Mouse (Mus musculus) kidney, embryonic 15.5 days (tissue): ENCODE measurements at regions not wholly inside any gene's neighbourhood (a gene's known extent, or its start where the extent isn't known, plus 50 kb on each side); places are given as distances from the start of the nearest gene placed in this dataset.

ENCODE experiments used
- ATAC-seq: fragments of 200-750 bp; cut with Nextera tagmentation; replicated peaks from 2 replicates; pipeline ENCODE4 v1.8.0; 2017; ENCODE audit warnings: moderate TSS enrichment; ENCODE audit not compliant: low FRiP score
- H3K27ac ChIP-seq: fragments of 300-500 bp; sonication (generic); 2 replicates; pipeline ENCODE4 v1.5.1; 2015; ENCODE audit warnings: mild to moderate bottlenecking, inconsistent platforms
- H3K27me3 ChIP-seq: fragments of 300-500 bp; sonication (generic); 2 replicates; pipeline ENCODE4 v1.6.1; 2015; ENCODE audit warnings: inconsistent platforms
- H3K36me3 ChIP-seq: fragments of 300-500 bp; sonication (generic); 2 replicates; pipeline ENCODE4 v1.6.1; 2015; ENCODE audit warnings: inconsistent platforms
- H3K4me1 ChIP-seq: fragments of 300-500 bp; sonication (generic); 2 replicates; pipeline ENCODE4 v1.6.1; 2015; ENCODE audit warnings: inconsistent platforms
- H3K4me2 ChIP-seq: fragments of 300-500 bp; sonication (generic); 2 replicates; pipeline ENCODE4 v1.6.1; 2015; ENCODE audit warnings: moderate library complexity, mild to moderate bottlenecking, inconsistent platforms
- H3K4me3 ChIP-seq: fragments of 300-500 bp; sonication (generic); replicated peaks from 2 replicates; pipeline ENCODE4 v1.5.1; 2015; ENCODE audit warnings: mild to moderate bottlenecking, inconsistent platforms
- H3K9ac ChIP-seq: fragments of 300-500 bp; sonication (generic); 2 replicates; pipeline ENCODE4 v1.6.1; 2015; ENCODE audit warnings: mild to moderate bottlenecking, inconsistent platforms
- H3K9me3 ChIP-seq: fragments of 300-500 bp; sonication (generic); replicated peaks from 2 replicates; pipeline ENCODE4 v1.6.1; 2016; ENCODE audit warnings: inconsistent platforms
- WGBS: fragments of 180-500 bp; shearing (Covaris S2); methylation state at CpG from one replicate; pipeline ENCODE4 v1.1.7; 2015; ENCODE audit warnings: mixed read lengths; 5-methylcytosine and 5-hydroxymethylcytosine counted together

- WGBS = 82% methylated on average over 13 of the region's 13 CpGs
- Histone ChIP-seq H3K27ac (no peak overlapping the region), H3K36me3 (no peaks in the 10 kb centered on the region), H3K4me2 (no peak overlapping the region), H3K9me3 (no peaks in the 10 kb centered on the region), H3K27me3 (no peaks in the 10 kb centered on the region), H3K9ac (no peak overlapping the region), H3K4me1 (no peaks in the 10 kb centered on the region), H3K4me3 (no peak overlapping the region)
- ATAC-seq = no peak
These were observed 682.1 kb downstream of the Utrn start for GRCm38 (mm10) chr10:12186918-12187639.

GRCm38 (mm10) chr10:12187669-12188342, 681.4 kb downstream of the Utrn start:
- no peaks in the 10 kb centered on the region for H3K4me1 ChIP-seq
- H3K27ac ChIP-seq = no peak overlapping the region
- H3K36me3 ChIP-seq = no peaks in the 10 kb centered on the region
- H3K9me3 ChIP-seq = no peaks in the 10 kb centered on the region
- no peaks in the 10 kb centered on the region for H3K27me3 ChIP-seq
- no peak overlapping the region for H3K4me3 ChIP-seq
- 78% methylated on average over 8 of the region's 8 CpGs for WGBS
- H3K4me2 ChIP-seq = no peak overlapping the region
- H3K9ac ChIP-seq = no peak overlapping the region
- ATAC-seq = no peak

- ATAC-seq = no peak
- WGBS = 62% methylated on average over 3 of the region's 3 CpGs
- Histone ChIP-seq H3K36me3 (no peaks in the 10 kb centered on the region), H3K4me2 (no peak overlapping the region), H3K4me3 (no peak overlapping the region), H3K9me3 (no peaks in the 10 kb centered on the region), H3K27me3 (no peaks in the 10 kb centered on the region), H3K4me1 (no peaks in the 10 kb centered on the region), H3K27ac (no peak overlapping the region), H3K9ac (no peak overlapping the region)
These were observed 678.7 kb downstream of the Utrn start for GRCm38 (mm10) chr10:12190435-12190834.

GRCm38 (mm10) chr10:12207301-12207700, 661.9 kb downstream of the Utrn start:
- H3K36me3 ChIP-seq = no peaks in the 10 kb centered on the region
- no peak overlapping the region for H3K4me2 ChIP-seq
- no peak overlapping the region for H3K9ac ChIP-seq
- H3K9me3 ChIP-seq = no peaks in the 10 kb centered on the region
- WGBS = 89% methylated on average over 2 of the region's 2 CpGs
- no peak for ATAC-seq
- H3K4me1 ChIP-seq = no peaks in the 10 kb centered on the region
- no peak overlapping the region for H3K4me3 ChIP-seq
- H3K27me3 ChIP-seq = no peaks in the 10 kb centered on the region
- no peak overlapping the region for H3K27ac ChIP-seq

GRCm38 (mm10) chr10:12210181-12210580, 659.0 kb downstream of the Utrn start:
- Histone ChIP-seq H3K4me3 (no peak overlapping the region), H3K4me1 (no peaks in the 10 kb centered on the region), H3K27ac (no peak overlapping the region), H3K9me3 (no peaks in the 10 kb centered on the region), H3K9ac (no peak overlapping the region), H3K36me3 (no peaks in the 10 kb centered on the region), H3K4me2 (no peak overlapping the region), H3K27me3 (no peaks in the 10 kb centered on the region)
- no peak for ATAC-seq
- WGBS = 95% methylated on average over 2 of the region's 2 CpGs

- H3K9me3 ChIP-seq = no peaks in the 10 kb centered on the region
- ATAC-seq = 0 out of 2 replicates have a peak, but pooled peaks have one; percentile 6
These were observed 650.3 kb downstream of the Utrn start for GRCm38 (mm10) chr10:12218879-12219278.

GRCm38 (mm10) chr10:12234141-12234540, 635.0 kb downstream of the Utrn start:
- ATAC-seq = no peak
- Histone ChIP-seq H3K27me3 (no peaks in the 10 kb centered on the region), H3K4me1 (no peaks in the 10 kb centered on the region), H3K27ac (no peak overlapping the region), H3K9ac (no peak overlapping the region), H3K4me3 (no peak overlapping the region), H3K9me3 (no peaks in the 10 kb centered on the region), H3K36me3 (no peaks in the 10 kb centered on the region), H3K4me2 (no peak overlapping the region)
- 75% methylated on average over 1 of the region's 1 CpGs for WGBS

More at GRCm38 (mm10) chr10:12218879-12219278, 650.3 kb downstream of the Utrn start:
- H3K4me2 ChIP-seq = no peak overlapping the region
- H3K4me1 ChIP-seq = no peaks in the 10 kb centered on the region
- no peaks in the 10 kb centered on the region for H3K27me3 ChIP-seq
- no peak overlapping the region for H3K27ac ChIP-seq
- H3K36me3 ChIP-seq = no peaks in the 10 kb centered on the region
- H3K4me3 ChIP-seq = no peak overlapping the region
- H3K9ac ChIP-seq = no peak overlapping the region

- no peak overlapping the region for H3K4me3 ChIP-seq
- 63% methylated on average over 3 of the region's 3 CpGs for WGBS
- H3K4me2 ChIP-seq = no peak overlapping the region
- no peaks in the 10 kb centered on the region for H3K9me3 ChIP-seq
- no peaks in the 10 kb centered on the region for H3K27me3 ChIP-seq
- H3K9ac ChIP-seq = no peak overlapping the region
- H3K27ac ChIP-seq = no peak overlapping the region
- no peaks in the 10 kb centered on the region for H3K4me1 ChIP-seq
- H3K36me3 ChIP-seq = no peaks in the 10 kb centered on the region
- 0 out of 2 replicates have a peak, but pooled peaks have one; percentile 33 for ATAC-seq
These were observed 620.3 kb downstream of the Utrn start for GRCm38 (mm10) chr10:12248853-12249252.

- H3K9me3 ChIP-seq = no peaks in the 10 kb centered on the region
- H3K9ac ChIP-seq = no peak overlapping the region
- WGBS = 83% methylated on average over 3 of the region's 3 CpGs
- H3K36me3 ChIP-seq = no peaks in the 10 kb centered on the region
- H3K4me2 ChIP-seq = no peak overlapping the region
- H3K27me3 ChIP-seq = no peaks in the 10 kb centered on the region
- no peaks in the 10 kb centered on the region for H3K4me1 ChIP-seq
- no peak overlapping the region for H3K27ac ChIP-seq
- no peak overlapping the region for H3K4me3 ChIP-seq
- ATAC-seq = no peak
These were observed 615.9 kb downstream of the Utrn start for GRCm38 (mm10) chr10:12253274-12253673.

GRCm38 (mm10) chr10:12285679-12286078, 583.5 kb downstream of the Utrn start:
- H3K4me3 ChIP-seq = no peak overlapping the region
- H3K27ac ChIP-seq = no peak overlapping the region
- no peaks in the 10 kb centered on the region for H3K36me3 ChIP-seq
- H3K9me3 ChIP-seq = no peaks in the 10 kb centered on the region
- H3K9ac ChIP-seq = no peak overlapping the region
- H3K27me3 ChIP-seq = no peaks in the 10 kb centered on the region
- ATAC-seq = no peak
- no peaks in the 10 kb centered on the region for H3K4me1 ChIP-seq
- WGBS = 88% methylated on average over 3 of the region's 3 CpGs
- H3K4me2 ChIP-seq = no peak overlapping the region

- H3K27me3 ChIP-seq = no peaks in the 10 kb centered on the region
- no peaks in the 10 kb centered on the region for H3K36me3 ChIP-seq
- WGBS = 78% methylated on average over 2 of the region's 2 CpGs
- H3K4me2 ChIP-seq = no peak overlapping the region
- no peaks in the 10 kb centered on the region for H3K9me3 ChIP-seq
- no peak overlapping the region for H3K9ac ChIP-seq
- H3K4me3 ChIP-seq = no peak overlapping the region
- ATAC-seq = no peak
- H3K27ac ChIP-seq = no peak overlapping the region
- no peaks in the 10 kb centered on the region for H3K4me1 ChIP-seq
These were observed 570.3 kb downstream of the Utrn start for GRCm38 (mm10) chr10:12298887-12299286.

GRCm38 (mm10) chr10:12302396-12302795, 566.8 kb downstream of the Utrn start:
- Histone ChIP-seq H3K9ac (no peak overlapping the region), H3K27me3 (no peaks in the 10 kb centered on the region), H3K27ac (no peak overlapping the region), H3K9me3 (no peaks in the 10 kb centered on the region), H3K4me1 (no peaks in the 10 kb centered on the region), H3K4me3 (no peak overlapping the region), H3K36me3 (no peaks in the 10 kb centered on the region), H3K4me2 (no peak overlapping the region)
- no peak for ATAC-seq
- 87% methylated on average over 4 of the region's 4 CpGs for WGBS
